Mouse (Mus musculus): Measurements from ENCODE around the gene Atad3a. TPM values are rescaled to one million over a fixed set of nuclear protein-coding genes. Genes with fewer than 3 reads are reported as not detected.

Gene Atad3a
- 31.8 and 32.9 TPM in 2 replicates for polyA plus RNA-seq (2011; ENCODE audit: insufficient read depth, insufficient read length, low replicate concordance, missing spikeins)

DNA sequence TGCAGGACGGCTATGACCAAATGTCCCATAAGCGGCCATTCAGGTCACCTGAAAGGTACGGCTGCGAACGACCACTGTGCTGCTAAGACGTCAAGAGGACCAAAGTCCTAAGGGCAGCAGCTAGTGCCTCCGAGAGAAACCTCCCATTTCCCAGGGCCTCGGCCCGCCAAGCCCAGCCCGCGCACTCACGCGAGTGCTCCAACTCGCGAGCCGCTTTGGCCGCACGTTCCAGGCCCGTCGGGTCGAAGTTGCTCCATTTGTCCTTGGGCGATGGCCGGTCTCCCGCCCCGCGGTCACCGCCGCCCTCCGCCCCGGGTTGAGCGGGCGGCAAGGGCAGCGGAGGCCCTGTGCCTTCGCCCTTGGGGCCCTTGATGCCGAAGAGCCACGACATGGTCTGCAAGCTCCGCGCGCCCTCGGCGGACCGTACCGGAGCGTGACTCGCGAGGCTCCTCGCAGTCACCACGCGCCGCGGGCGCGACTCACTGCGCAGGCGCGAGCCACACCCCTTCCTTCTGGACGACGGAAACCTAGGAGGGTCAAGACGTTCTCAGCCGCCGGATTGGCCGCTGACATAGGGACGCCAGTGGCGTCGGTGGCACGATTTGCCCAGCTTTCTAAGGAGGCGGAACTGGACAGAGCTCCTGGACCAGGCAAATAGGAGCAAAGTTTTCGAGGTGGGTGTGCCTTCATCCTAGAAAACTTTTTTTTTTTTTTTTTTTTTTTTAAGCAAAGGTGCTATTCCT lies at the start of gene Atad3a:
Gene Atad3a, minus strand, starts transcription at position 481 of the 743 bp plus-strand sequence.
- H3K4me3 ChIP-seq (replicated peaks; ENCODE audit: control insufficient read depth, low read depth, low read length), result peak within 1 kb of the TSS; percentile 74
- TF ChIP-seq POLR2A (IDR thresholded peaks at IDR 0.05; ENCODE audit: borderline replicate concordance, control insufficient read depth, low read depth, low read length) (peak; percentile 69; the same call in 1 of the 2 replicates), CTCF (IDR thresholded peaks at IDR 0.05; ENCODE audit: control insufficient read depth, insufficient read depth, low read length) (no peak)
- peak within 1 kb of the TSS; percentile 25 for H3K27ac ChIP-seq (ENCODE audit: control insufficient read depth, insufficient read depth, low read depth, low read length, poor library complexity)
- H3K4me1 ChIP-seq (ENCODE audit: control insufficient read depth, insufficient read depth, low read length), result peaks cover 2% of the 10 kb centered on the region
- WGBS, result 2% methylated on average over 68 of the region's 68 CpGs

DNA sequence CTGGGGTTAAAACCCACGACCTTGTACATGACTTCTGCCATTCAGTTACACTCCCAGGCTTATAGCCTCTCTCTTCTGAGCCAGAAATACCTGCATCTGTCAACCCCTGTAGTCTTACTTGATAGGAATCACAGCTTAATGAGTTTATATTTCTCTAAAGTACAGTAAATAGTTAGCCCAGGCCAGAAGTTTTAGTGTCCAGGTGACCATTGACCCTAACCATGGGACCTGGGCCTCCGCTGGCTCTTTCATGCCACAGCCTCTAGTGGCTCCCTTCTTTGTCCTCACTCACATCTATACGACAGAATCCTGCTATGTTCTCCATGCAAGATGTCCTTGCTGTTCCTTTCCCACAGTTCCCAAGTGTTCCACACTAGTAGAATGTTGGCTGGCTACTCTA lies 46.9 kb upstream of the Atad3a start:
- no peak for TF ChIP-seq POLR2A (IDR thresholded peaks at IDR 0.05; ENCODE audit: borderline replicate concordance, control insufficient read depth, low read depth, low read length)
- TF ChIP-seq CTCF (IDR thresholded peaks at IDR 0.05; ENCODE audit: control insufficient read depth, insufficient read depth, low read length), result no peak
- H3K4me1 ChIP-seq (ENCODE audit: control insufficient read depth, insufficient read depth, low read length), result peaks cover under 1% of the 10 kb centered on the region; the same call in 1 of the 2 replicates
- 87% methylated on average over 3 of the region's 3 CpGs for WGBS
- no peak overlapping the region for H3K4me3 ChIP-seq (replicated peaks; ENCODE audit: control insufficient read depth, low read depth, low read length)
- no peak overlapping the region for H3K27ac ChIP-seq (ENCODE audit: control insufficient read depth, insufficient read depth, low read depth, low read length, poor library complexity)

DNA sequence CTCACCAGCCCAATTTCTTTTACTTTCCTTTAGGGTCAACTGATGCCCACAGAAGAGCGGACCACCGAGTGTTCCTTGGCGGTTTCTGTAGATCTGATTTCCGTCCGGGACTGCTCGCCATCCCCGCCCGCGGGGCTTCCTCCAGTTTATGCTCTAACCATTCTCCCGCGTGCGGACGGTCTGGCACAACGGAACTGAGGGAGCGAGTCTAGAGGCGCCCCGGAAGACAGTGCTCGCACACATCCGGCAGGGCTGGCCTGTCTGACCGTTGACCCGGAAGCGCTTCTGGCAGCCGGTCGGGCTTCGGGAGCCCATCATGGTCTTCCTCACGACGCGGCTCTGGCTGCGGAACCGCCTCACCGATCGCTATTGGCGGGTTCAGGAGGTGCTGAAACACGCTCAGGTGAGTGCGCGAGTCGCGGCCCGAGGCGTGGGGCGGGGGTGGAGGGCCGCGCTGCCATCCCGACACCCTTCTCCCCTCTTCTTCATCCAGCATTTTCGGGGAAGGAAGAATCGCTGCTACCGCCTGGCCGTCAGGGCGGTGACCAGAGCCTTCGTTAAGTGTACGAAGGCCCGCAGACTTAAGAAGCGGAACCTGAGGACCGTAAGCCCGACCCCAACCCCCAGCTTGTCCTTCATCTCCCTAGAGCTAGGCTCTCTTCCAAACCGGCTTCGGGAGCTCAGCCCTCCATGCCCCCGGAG lies 42.6 kb upstream of the Atad3a start:
- peak overlapping the region; percentile 88 for H3K27ac ChIP-seq (ENCODE audit: control insufficient read depth, insufficient read depth, low read depth, low read length, poor library complexity)
- TF ChIP-seq CTCF (IDR thresholded peaks at IDR 0.05; ENCODE audit: control insufficient read depth, insufficient read depth, low read length), result no peak
- peak; percentile 83; the same call in 1 of the 2 replicates for TF ChIP-seq POLR2A (IDR thresholded peaks at IDR 0.05; ENCODE audit: borderline replicate concordance, control insufficient read depth, low read depth, low read length)
- H3K4me3 ChIP-seq (replicated peaks; ENCODE audit: control insufficient read depth, low read depth, low read length), result peak overlapping the region; percentile 97
- peaks cover 3% of the 10 kb centered on the region; the same call in 1 of the 2 replicates for H3K4me1 ChIP-seq (ENCODE audit: control insufficient read depth, insufficient read depth, low read length)
- WGBS, result under 1% methylated on average over 58 of the region's 58 CpGs

DNA sequence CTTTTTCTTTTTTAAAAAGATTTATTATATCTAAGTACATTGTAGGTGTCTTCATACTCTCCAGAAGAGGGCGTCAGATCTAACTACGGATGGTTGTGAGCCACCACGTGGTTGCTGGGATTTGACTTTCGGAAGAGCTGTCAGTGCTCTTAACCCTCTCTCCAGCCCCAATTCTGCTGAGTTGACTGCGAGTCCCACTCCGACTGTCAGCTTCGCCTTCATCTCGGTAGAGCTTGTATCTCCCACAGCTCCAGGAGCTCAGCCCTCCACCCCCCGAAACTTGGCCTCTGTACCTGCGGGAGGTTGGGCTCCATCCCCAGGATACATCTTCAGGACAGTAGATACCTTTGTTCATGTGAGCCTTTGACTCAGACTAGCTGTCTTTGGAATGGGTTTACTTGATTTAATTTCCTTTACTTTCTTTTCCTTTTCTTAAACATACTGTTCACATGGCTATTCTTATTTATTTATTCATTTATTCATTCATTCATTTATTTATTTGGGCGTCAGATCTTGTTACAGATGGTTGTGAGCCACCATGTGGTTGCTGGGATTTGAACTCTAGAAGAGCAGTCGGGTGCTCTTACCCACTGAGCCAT lies 41.9 kb upstream of the Atad3a start, which contains the start of gene Mrpl20:
Gene Mrpl20, plus strand, starts transcription at position 138 of the 599 bp plus-strand sequence.
- 9% methylated on average over 12 of the region's 12 CpGs for whole genome bisulfite sequencing
- TF ChIP-seq POLR2A (IDR thresholded peaks at IDR 0.05; ENCODE audit: borderline replicate concordance, control insufficient read depth, low read depth, low read length), result no peak
- TF ChIP-seq CTCF (IDR thresholded peaks at IDR 0.05; ENCODE audit: control insufficient read depth, insufficient read depth, low read length), result no peak
- Histone ChIP-seq H3K4me3 (replicated peaks; ENCODE audit: control insufficient read depth, low read depth, low read length) (peak within 1 kb of the TSS; percentile 97), H3K27ac (ENCODE audit: control insufficient read depth, insufficient read depth, low read depth, low read length, poor library complexity) (peak within 1 kb of the TSS; percentile 88), H3K4me1 (ENCODE audit: control insufficient read depth, insufficient read depth, low read length) (peaks cover 3% of the 10 kb centered on the region; the same call in 1 of the 2 replicates)

DNA sequence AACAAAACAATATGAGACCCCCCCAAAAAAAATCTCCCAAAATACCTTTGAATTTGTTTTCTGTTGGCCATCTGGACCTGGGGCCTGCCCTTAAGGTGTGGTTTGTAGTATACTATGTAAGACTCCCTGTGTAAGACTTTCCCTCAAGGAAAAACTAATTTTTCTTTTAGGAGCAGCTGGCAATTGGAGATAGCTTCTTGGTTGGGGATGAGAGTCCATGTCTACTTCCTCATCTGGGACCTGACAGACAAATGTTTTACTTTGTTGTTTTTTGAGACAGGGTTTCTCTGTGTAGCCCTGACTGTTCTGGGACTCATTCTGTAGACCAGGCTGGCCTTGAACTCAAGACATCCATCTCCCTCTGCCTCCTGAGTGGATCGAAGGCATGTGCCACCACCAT lies 41.2 kb upstream of the Atad3a start:
- Histone ChIP-seq H3K27ac (ENCODE audit: control insufficient read depth, insufficient read depth, low read depth, low read length, poor library complexity) (no peak overlapping the region), H3K4me3 (replicated peaks; ENCODE audit: control insufficient read depth, low read depth, low read length) (no peak overlapping the region), H3K4me1 (ENCODE audit: control insufficient read depth, insufficient read depth, low read length) (peaks cover 3% of the 10 kb centered on the region; the same call in 1 of the 2 replicates)
- 88% methylated on average over 1 of the region's 1 CpGs for WGBS
- TF ChIP-seq CTCF (IDR thresholded peaks at IDR 0.05; ENCODE audit: control insufficient read depth, insufficient read depth, low read length), result no peak

DNA sequence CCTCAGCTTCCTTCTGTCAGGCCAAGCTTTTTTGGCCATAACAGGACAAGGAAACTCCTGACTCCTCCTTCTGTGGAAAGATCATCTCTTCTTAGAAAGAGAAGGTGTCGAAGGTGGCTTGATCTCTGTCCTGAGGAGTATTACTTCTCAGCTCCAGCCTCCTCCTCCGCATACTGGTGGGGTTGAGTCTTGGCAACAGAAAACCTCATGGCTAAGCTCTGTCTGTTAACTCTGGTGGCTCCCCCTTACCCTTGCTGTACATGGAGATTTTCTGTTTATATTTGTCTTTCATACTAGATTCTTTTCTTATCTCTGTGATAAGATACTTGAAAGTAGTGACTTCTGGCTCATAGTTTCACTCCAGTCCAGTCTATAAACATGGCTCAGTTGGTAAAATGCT lies 32.8 kb upstream of the Atad3a start:
- Histone ChIP-seq H3K27ac (ENCODE audit: control insufficient read depth, insufficient read depth, low read depth, low read length, poor library complexity) (no peak overlapping the region), H3K4me1 (ENCODE audit: control insufficient read depth, insufficient read depth, low read length) (no peaks in the 10 kb centered on the region), H3K4me3 (replicated peaks; ENCODE audit: control insufficient read depth, low read depth, low read length) (no peak overlapping the region)
- TF ChIP-seq POLR2A (IDR thresholded peaks at IDR 0.05; ENCODE audit: borderline replicate concordance, control insufficient read depth, low read depth, low read length) (no peak), CTCF (IDR thresholded peaks at IDR 0.05; ENCODE audit: control insufficient read depth, insufficient read depth, low read length) (no peak)
- WGBS, result 78% methylated on average over 2 of the region's 2 CpGs

DNA sequence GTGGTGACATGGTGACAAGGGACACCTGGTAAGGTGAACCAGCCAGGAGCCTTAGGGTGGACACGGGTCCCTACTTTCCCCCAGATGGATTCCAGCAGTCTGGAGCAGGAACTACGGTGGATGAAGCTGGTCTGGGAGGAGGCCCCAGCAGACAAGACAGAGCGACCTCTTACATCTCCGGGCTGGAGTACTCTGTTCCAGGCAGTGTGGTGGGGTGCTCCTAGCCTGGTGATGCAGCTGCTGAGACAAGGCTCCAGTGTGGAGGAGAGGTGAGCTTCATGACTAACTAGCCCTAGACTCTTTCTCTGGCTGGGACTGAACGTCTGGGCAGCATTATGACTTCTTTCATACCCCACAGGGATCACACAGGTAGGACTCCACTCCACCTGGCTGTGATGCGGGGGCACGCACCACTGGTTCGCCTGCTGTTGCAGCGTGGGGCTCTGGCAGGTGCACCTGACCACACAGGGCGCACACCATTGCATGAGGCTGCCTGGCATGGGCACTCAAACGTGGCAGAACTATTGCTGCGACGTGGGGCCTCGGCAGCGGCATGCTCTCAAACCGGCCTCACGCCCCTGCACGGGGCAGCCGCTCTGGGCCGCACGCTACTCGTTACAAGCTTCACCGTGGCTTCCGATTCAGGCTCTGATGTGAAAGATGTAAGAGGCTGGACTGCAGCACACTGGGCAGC lies 30.5 kb upstream of the Atad3a start:
- H3K4me1 ChIP-seq (ENCODE audit: control insufficient read depth, insufficient read depth, low read length), result no peaks in the 10 kb centered on the region
- TF ChIP-seq POLR2A (IDR thresholded peaks at IDR 0.05; ENCODE audit: borderline replicate concordance, control insufficient read depth, low read depth, low read length), result no peak
- no peak for TF ChIP-seq CTCF (IDR thresholded peaks at IDR 0.05; ENCODE audit: control insufficient read depth, insufficient read depth, low read length)
- H3K4me3 ChIP-seq (replicated peaks; ENCODE audit: control insufficient read depth, low read depth, low read length), result no peak overlapping the region
- WGBS, result 85% methylated on average over 24 of the region's 24 CpGs
- H3K27ac ChIP-seq (ENCODE audit: control insufficient read depth, insufficient read depth, low read depth, low read length, poor library complexity), result no peak overlapping the region

Measured in bone marrow, adult 2 months (tissue).